Mouse (Mus musculus) ES-E14 (cell line): ENCODE data around the gene Tpbgl. TPM values are rescaled to one million over a fixed set of nuclear protein-coding genes. Genes with fewer than 3 reads are reported as not detected.

Source experiments
- DNase-seq: peaks from one replicate; pipeline ENCODE4 v3.0.0-alpha.2; 2013; ENCODE audit warnings: low read depth, low spot score
- H3K27ac ChIP-seq: 2 replicates; pipeline ENCODE4 v1.5.1; 2012; ENCODE audit warnings: low read depth, mild to moderate bottlenecking, low read length, moderate library complexity, mixed read lengths; ENCODE audit not compliant: poor library complexity, insufficient read depth, severe bottlenecking
- H3K36me3 ChIP-seq: 2 replicates; pipeline ENCODE4 v1.6.1; 2012; ENCODE audit warnings: mild to moderate bottlenecking, low read length, moderate library complexity, mixed read lengths; ENCODE audit not compliant: control insufficient read depth, poor library complexity, insufficient read depth, severe bottlenecking
- H3K4me1 ChIP-seq, 2 experiments: fragments of 150-350 bp in 1 of 2; sonication (generic) in 1 of 2; 2 replicates each; pipeline ENCODE4 v1.6.1; 2012; ENCODE audit warnings: low read length in 2 of 2, mild to moderate bottlenecking in 1 of 2, mixed read lengths in 1 of 2; ENCODE audit not compliant: control insufficient read depth in 2 of 2, insufficient read depth in 2 of 2, poor library complexity in 1 of 2
- H3K4me3 ChIP-seq, 2 experiments: fragments of 150-350 bp in 1 of 2; sonication (generic) in 1 of 2; 2 replicates each; pipeline ENCODE4 v1.5.1; 2012; ENCODE audit warnings: low read length in 2 of 2, low read depth in 1 of 2, mild to moderate bottlenecking in 1 of 2, mixed read lengths in 1 of 2; ENCODE audit not compliant: insufficient read depth in 1 of 2, poor library complexity in 1 of 2, severe bottlenecking in 1 of 2
- H3K9ac ChIP-seq: 2 replicates; pipeline ENCODE4 v1.6.1; 2012; ENCODE audit warnings: low read depth, mild to moderate bottlenecking, low read length, mixed read lengths; ENCODE audit not compliant: poor library complexity, insufficient read depth, severe bottlenecking
- H3K9me3 ChIP-seq: fragments of 150-350 bp; sonication (generic); 2 replicates; pipeline ENCODE4 v1.6.1; 2012; ENCODE audit warnings: low read depth, mild to moderate bottlenecking, low read length; ENCODE audit not compliant: control insufficient read depth, insufficient read depth
- CHD2 ChIP-seq: IDR thresholded peaks from 2 replicates; pipeline ENCODE4 v1.6.1; 2014; ENCODE audit warnings: mild to moderate bottlenecking, low read depth, low read length, inconsistent platforms
- HCFC1 ChIP-seq: IDR thresholded peaks from 2 replicates; pipeline ENCODE4 v1.6.1; 2012; ENCODE audit warnings: low read length, inconsistent platforms, borderline replicate concordance; ENCODE audit not compliant: insufficient read depth
- MAFK ChIP-seq: IDR thresholded peaks from 2 replicates; pipeline ENCODE4 v1.6.1; 2014; ENCODE audit warnings: mild to moderate bottlenecking, low read depth, low read length, inconsistent platforms; ENCODE audit not compliant: insufficient read depth
- ZC3H11A ChIP-seq: IDR thresholded peaks from 2 replicates; pipeline ENCODE4 v1.6.1; 2012; ENCODE audit warnings: low read depth, mild to moderate bottlenecking, inconsistent platforms, low read length, borderline replicate concordance
- ZNF384 ChIP-seq: IDR thresholded peaks from 2 replicates; pipeline ENCODE4 v1.6.1; 2012; ENCODE audit warnings: low read depth, low read length, inconsistent platforms
- in situ Hi-C, 2 experiments: fragments of 600-800 bp; cut with MboI; formaldehyde crosslinking; loops; one replicate each; pipeline ENCODE4 v1.15.1; 2025; ENCODE audit warnings: low sequenced_read_pairs in 2 of 2, inconsistent platforms in 1 of 2; ENCODE audit not compliant: unreplicated experiment in 2 of 2
- total RNA-seq: library from RNA; depleted of rRNA; stranded (reverse); fragments of 300-350 nt; gene quantifications from 2 replicates; pipeline ENCODE4 v1.2.3, GENCODE M21; 2012

Gene Tpbgl
- total RNA-seq, 1 experiment, result 0.27 TPM

DNA sequence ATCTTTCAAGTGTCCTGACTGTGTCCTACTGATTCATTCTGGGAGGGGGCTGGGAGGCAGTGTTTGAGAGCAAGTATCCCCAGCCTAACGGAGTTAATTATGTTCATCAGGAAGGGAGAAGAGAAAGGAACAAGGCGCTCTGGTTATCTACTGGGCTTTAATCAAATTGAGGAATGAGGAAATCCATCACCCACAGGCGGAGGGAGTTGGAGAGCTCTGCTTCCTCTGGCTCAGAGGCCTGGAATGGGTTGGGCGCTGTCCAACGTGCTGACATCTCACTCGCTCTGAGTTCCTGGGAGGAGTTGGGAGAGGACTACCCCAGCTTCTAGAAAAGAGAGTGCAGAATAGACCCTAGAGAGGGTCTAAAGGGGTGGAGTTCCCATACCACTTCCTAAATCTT is 21.7 kb upstream of the Tpbgl start:
- Histone ChIP-seq H3K4me1 (no peaks in the 10 kb centered on the region), H3K36me3 (no peaks in the 10 kb centered on the region), H3K9me3 (no peaks in the 10 kb centered on the region), H3K4me3 (no peak overlapping the region), H3K27ac (no peak overlapping the region), H3K9ac (no peak overlapping the region)
- DNase-seq, result no peak
- in situ Hi-C loops, result no loop called here
- TF ChIP-seq ZC3H11A, result no peak
- TF ChIP-seq HCFC1, result no peak
- no peak for TF ChIP-seq MAFK

DNA sequence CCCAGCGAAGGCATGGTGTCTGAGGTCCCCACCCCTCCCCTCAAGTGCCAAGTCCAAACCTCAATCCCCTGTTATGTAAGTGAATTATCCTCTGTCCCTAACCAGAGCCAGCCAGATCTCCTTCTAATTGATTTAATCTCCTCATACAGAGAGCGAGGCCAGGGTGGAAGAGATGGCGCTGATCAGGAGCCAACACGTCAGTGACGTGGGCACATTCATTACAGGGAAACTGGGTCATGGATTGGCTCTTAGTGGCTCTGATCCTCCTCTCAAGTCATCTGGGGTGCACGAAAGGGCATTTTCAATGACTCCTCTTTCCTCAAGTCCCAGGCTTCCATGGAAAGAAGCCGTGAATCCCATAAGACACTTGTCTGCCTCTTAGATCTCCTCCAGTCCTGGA is 17.8 kb upstream of the Tpbgl start:
- peaks cover 0 to 2% of the 10 kb centered on the region in 2 experiments; a peak in 1 of 4 replicates for H3K4me1 ChIP-seq
- in situ Hi-C loops, result no loop called here
- no peak overlapping the region for H3K9ac ChIP-seq
- H3K4me3 ChIP-seq, result no peak overlapping the region
- H3K9me3 ChIP-seq, result no peaks in the 10 kb centered on the region
- no peak for TF ChIP-seq ZC3H11A
- no peak for TF ChIP-seq CHD2
- no peak for TF ChIP-seq ZNF384
- no peak for TF ChIP-seq MAFK
- TF ChIP-seq HCFC1, result no peak
- no peak overlapping the region for H3K27ac ChIP-seq
- no peak for DNase-seq
- H3K36me3 ChIP-seq, result no peaks in the 10 kb centered on the region

DNA sequence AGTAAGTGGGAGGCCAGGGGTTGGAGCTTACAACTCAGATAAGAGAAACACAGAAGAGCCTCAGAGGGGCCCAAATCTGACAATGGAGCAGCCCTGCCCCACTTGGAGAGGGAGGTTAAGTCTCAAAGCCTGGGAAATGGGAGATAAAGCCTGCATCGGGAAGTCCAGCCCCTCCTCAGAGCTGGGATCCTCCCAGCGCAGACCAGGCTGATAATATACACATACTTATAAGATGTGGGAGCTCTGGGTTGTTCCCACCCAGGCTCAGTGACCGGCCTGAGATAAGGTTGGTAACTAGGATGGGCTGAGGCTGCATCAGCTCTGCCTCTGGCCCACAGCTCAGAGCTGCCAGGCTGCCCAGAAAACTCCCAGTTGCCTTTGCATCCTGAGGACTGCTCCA is 15.2 kb upstream of the Tpbgl start:
- peaks cover 0 to 2% of the 10 kb centered on the region in 2 experiments; a peak in 1 of 4 replicates for H3K4me1 ChIP-seq
- no peak overlapping the region for H3K9ac ChIP-seq
- in situ Hi-C loops, result no loop called here
- no peak for TF ChIP-seq CHD2
- no peak for TF ChIP-seq ZC3H11A
- no peak for TF ChIP-seq ZNF384
- no peak overlapping the region for H3K4me3 ChIP-seq
- H3K36me3 ChIP-seq, result no peaks in the 10 kb centered on the region
- no peak overlapping the region for H3K27ac ChIP-seq
- DNase-seq, result no peak
- H3K9me3 ChIP-seq, result no peaks in the 10 kb centered on the region

DNA sequence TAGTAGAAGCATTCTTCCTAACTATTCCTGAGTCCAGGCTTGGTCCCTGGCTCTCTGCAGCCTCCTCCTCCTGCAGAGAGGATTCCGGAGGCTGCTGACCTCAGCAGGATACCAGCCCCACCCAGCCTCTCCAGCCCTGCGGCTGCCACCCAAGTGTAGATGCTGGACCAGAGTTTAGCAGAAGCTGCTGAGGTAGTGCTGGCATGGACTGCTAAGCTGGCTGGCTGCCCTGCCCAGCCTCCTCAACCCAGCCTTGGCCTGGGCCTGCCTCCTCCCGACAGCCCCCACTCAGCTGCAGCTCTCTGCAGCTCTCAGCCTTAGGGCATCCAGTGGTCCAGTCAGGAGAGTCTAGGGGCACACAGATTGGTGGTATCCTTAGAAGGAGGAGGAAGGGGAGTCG is 14.3 kb upstream of the Tpbgl start:
- DNase-seq, result no peak
- TF ChIP-seq MAFK (no peak), ZC3H11A (no peak), HCFC1 (no peak), ZNF384 (no peak), CHD2 (no peak)
- Histone ChIP-seq H3K4me1 (peaks cover 0 to 2% of the 10 kb centered on the region in 2 experiments; a peak in 1 of 4 replicates), H3K9me3 (no peaks in the 10 kb centered on the region), H3K4me3 (no peak overlapping the region), H3K9ac (no peak overlapping the region), H3K36me3 (no peaks in the 10 kb centered on the region), H3K27ac (no peak overlapping the region)
- in situ Hi-C loops, result no loop called here

DNA sequence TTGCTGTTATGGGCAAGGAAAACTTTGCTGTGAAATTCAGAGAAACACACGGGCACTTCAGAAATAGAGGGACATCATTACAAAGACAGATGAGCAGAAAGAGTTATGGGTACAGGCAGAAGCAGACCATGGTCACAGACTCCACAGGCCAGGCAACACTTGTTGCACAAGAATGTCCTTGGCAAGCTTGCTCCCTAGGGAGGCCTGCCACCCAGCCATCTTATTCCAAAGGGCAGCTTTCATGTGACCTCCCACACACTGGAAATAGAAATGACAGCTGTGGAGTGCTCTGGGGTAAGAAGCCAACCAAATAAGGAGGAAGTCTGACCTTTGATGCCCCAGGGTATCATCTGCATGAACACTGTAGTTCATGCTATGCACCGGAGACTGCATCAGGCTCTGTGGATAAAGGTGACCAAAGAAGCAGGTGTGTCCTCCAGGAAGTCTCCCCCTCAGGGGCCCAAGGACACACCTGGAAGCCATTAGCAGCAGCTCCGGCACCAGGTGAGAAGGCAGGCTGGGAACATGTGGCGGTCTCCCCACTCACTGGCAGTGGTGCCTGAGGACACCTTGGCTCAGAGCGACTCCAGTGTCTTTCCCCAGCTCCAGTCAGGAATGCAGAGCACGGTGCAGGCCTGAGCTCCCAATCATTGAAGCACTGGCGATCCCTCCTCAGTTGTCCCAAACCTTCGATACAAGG is 7.2 kb upstream of the Tpbgl start:
- H3K9ac ChIP-seq, result no peak overlapping the region
- no peak overlapping the region for H3K27ac ChIP-seq
- no peaks in the 10 kb centered on the region for H3K36me3 ChIP-seq
- DNase-seq, result no peak
- no peak overlapping the region for H3K4me3 ChIP-seq
- TF ChIP-seq ZC3H11A (no peak), ZNF384 (no peak), HCFC1 (no peak), CHD2 (no peak), MAFK (no peak)
- no peaks in the 10 kb centered on the region for H3K4me1 ChIP-seq
- no peaks in the 10 kb centered on the region for H3K9me3 ChIP-seq
- in situ Hi-C loops, result loop anchor here in 1 of 2 experiments (10.0 kb wide), 1 partner anchor 161 kb away; no protein-coding TSS in a partner anchor
